Mouse (Mus musculus): Measurements from ENCODE around the gene Ccdc38.
A peak's percentile ranks its signal among the peaks of the same experiment; 100 is the strongest.
"Not testable (repeated sequence)": the region's sequence is repeated elsewhere in the genome, so short reads cannot be mapped to it uniquely, and the experiment has no call there.

The Ccdc38 gene

GRCm38 (mm10) chr10:93548991-93549390 lies 8.6 kb downstream of the Ccdc38 start:
- peak; percentile 18 to 54 for DNase-seq (ENCODE audit: low read depth in 1 of 2, low spot score in 2 of 2)

DNA sequence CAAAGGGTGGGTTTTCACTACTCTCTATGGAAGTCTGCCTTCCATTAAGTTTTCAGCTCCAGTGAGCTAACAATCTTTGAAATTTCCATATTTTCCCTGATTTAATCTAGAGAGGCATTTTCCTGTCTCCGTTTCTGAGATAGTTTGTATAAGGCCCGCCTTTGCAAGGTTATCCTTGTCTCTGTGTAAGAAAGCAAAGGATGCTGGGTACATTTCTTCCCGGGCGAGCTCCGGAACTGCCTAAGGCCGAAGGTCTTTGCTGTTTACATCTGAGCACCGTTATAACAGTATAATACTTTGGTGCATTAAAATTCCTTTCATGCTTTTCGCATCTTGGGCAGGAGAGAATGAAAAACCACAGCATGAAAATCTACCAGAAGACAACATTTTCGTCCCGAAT lies 9.4 kb downstream of the Ccdc38 start:
- DNase-seq (ENCODE audit: low read depth in 1 of 2, low spot score in 2 of 2), result no peak

DNA sequence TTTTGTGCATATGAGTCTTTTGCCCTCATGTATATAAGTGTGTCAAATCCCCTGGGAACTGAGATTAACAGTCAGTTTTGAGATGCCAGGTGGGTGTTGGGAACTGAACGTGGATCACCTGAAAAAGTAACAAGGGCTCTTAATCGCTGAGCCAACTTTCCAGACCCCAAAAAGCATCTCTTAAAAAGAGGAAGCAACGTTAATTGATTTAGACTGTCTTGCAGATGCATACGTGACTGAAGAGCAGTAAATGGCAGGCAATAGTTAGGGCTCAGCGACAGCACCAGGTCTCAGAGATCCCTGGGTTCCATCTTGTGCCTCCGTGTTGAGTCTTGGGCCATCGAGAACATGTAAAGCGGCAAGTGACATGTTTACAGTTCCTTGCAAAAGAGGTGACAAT lies 12.2 kb downstream of the Ccdc38 start:
- no peak for DNase-seq (ENCODE audit: low read depth in 1 of 2, low spot score in 2 of 2)

DNA sequence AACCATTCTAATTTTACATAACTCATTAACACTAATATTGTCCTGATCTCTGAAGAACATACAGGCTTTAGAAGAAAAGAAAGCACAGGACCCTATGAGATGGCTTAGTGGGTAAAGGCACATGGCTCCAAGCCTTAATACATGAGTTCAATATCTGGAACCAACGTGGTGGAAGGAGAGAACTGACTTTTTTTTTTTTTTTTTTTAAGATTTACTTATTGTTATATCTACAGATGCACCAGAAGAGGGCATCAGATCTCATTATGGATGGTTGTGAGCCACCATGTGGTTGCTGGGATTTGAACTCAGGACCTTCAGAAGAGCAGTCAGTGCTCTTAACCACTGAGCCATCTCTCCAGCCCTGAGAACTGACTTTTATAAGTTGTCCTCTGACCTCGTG lies 17.5 kb downstream of the Ccdc38 start:
- DNase-seq (ENCODE audit: low read depth in 1 of 2, low spot score in 2 of 2), result not testable (repeated sequence)

DNA sequence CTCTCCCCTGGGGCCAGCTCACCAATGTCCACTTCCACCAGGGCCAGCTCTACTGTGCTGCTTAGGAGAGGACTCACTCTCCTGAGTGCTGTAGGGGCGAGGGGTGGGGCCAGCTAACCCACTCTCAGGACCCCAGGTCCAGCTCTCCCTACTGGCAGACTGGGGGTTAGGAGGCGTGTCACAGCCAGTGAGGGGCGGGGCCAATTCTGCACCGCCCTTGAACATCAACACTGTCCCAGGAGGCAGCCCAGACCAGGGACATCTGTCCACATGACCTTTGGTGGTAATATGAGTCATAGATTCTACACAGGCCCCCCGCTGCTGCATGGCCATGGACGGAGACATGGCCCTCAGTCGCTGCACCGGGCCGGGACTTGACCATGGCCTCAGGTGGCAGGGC lies 19.4 kb downstream of the Ccdc38 start:
- DNase-seq (ENCODE audit: low read depth in 1 of 2, low spot score in 2 of 2), result no peak

GRCm38 (mm10) chr10:93564518-93565090 lies 24.2 kb downstream of the Ccdc38 start:
- DNase-seq (ENCODE audit: low read depth in 1 of 2, low spot score in 2 of 2), result no peak

- DNase-seq (ENCODE audit: low read depth in 1 of 2, low spot score in 2 of 2), result no peak
Measured at GRCm38 (mm10) chr10:93567066-93567465, 26.6 kb downstream of the Ccdc38 start.

DNA sequence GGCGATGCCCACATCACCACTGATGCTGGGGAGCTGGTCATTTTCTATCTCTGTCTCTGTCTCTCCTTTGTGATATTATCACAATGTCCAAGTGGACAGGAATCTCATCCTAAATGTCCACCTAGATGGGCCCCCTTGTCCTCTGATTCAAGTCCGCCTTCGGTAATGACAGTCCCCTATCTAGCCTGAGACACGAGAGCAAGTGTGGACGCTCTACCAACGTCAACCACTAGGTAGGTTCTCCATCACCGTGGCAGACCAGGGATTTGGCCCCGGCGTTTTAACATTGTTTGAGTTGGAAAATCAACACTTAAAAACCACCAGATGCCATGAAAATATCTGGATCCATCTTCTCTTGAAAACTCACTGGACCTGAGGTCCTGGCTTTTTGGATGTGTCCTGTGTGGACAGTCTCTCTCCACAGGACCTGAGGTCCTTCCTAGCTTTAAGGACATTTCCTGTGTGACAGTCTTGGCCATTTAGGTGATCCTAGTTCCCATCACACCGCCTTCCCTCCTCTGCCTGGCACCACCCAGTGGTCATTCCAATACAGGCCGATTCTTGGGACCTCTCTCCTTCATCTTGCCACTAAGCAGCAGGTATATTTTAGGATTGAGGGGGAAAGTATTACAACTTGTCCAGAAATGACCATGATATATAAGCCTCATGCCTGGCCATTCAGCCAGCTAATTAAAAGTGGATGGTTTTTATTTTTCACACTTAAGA lies 27.6 kb downstream of the Ccdc38 start:
- DNase-seq (ENCODE audit: low read depth in 1 of 2, low spot score in 2 of 2), result no peak

- no peak for DNase-seq (ENCODE audit: low read depth in 1 of 2, low spot score in 2 of 2)
Measured at GRCm38 (mm10) chr10:93568671-93569070, 28.2 kb downstream of the Ccdc38 start.

DNA sequence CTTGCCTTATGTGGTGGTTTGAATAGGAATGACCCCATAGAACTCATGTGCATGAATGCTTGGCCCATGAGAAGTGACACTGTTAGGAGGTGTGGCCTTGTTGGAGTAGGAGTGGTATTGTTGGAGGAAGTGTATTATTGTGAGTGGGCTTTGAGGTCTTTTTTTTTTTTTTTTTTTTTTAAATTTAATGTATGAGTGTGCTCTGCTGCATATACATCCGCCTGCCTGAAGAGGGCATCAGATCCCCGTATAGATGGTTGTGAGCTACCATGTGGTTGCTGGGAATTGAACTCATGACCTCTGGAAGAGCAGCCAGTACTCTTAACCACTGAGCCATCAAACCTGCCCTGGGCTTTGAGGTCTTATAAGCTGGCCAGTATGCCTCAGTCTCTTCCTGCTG lies 31.8 kb downstream of the Ccdc38 start:
- no peak for DNase-seq (ENCODE audit: low read depth in 1 of 2, low spot score in 2 of 2)

- no peak for DNase-seq (ENCODE audit: low read depth in 1 of 2, low spot score in 2 of 2)
Measured at GRCm38 (mm10) chr10:93574966-93575365, 34.5 kb downstream of the Ccdc38 start.

- DNase-seq (ENCODE audit: low read depth in 1 of 2, low spot score in 2 of 2), result no peak
Measured at GRCm38 (mm10) chr10:93575960-93576359, 35.5 kb downstream of the Ccdc38 start.

GRCm38 (mm10) chr10:93577271-93577886 lies 36.9 kb downstream of the Ccdc38 start:
- DNase-seq (ENCODE audit: low read depth in 1 of 2, low spot score in 2 of 2), result peak; percentile 19 to 29

- no peak for DNase-seq (ENCODE audit: low read depth in 1 of 2, low spot score in 2 of 2)
Measured at GRCm38 (mm10) chr10:93588796-93589195, 48.4 kb downstream of the Ccdc38 start.

DNA sequence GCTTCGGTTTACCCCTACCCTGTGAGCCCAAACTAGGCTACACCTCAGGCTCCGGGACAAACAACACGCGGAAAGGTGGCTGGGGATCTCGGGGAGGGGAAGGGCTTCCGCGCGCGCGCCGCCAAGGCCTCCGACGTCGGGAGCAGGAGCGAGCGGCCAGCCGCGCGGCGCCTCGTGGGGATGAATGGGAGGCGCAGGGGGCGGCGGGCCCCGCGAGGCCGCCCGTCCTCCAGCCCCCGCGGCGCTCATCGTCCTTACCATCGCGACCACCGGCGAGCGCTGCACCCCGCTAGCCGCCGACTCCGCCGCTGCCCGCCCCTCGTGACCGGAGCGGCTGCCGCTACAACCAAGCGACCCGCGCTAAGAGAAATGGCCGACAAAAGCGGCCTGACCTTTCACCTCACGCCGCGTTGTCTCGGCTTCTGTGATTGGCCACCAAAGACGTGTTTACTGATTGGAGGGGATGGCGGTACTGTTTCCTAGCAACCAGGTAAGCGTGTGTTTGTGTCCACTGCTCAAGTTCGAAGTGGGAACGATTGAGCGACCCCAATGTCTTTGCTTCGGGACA lies 48.9 kb downstream of the Ccdc38 start, which contains the start of gene Snrpf:
Gene Snrpf, minus strand, starts transcription at position 426 of the 568 bp plus-strand sequence.
- DNase-seq (ENCODE audit: low read depth in 1 of 2, low spot score in 2 of 2), result peak; percentile 61 to 78

DNA sequence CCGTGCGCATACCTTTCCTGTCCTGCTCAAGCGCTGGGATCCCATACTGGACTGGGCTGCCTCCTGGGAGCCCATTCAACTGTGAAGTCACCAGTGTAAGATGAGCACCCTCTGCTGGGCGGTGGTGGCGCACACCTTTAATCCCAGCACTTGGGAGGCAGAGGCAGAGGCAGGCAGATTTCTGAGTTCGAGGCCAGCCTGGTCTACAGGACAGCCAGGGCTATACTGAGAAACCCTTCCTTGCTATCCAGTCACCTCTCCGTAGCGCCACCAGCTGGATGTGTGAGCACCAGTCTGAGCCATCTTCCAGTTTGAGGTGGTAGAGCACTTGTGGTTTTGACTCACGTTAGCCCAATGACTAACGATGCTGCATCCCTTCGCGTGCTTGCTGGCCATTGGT lies 52.0 kb downstream of the Ccdc38 start:
- no peak for DNase-seq (ENCODE audit: low read depth in 1 of 2, low spot score in 2 of 2)

GRCm38 (mm10) chr10:93594022-93594482 lies 53.6 kb downstream of the Ccdc38 start:
- DNase-seq (ENCODE audit: low read depth in 1 of 2, low spot score in 2 of 2), result peak in 1 of 2 experiments; percentile 53

DNA sequence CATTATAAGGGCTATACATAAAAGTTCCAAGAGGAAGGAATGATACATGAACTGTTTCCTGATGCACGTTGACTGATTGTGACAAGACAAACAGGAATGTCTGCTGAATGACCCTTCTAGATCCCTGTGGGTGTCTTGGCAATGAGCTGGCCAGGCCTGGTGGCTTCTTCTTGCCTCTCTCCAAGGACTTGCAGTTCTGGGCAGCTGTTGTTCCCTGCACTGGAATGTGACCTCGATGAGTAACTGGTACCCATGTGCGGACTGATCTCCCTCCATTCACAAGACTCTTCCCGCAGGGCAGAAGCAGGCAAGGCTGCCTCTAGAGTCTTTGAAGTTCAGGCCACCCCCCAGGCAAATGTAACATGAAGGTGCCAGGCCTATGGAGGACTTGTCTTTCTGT lies 55.4 kb downstream of the Ccdc38 start:
- DNase-seq (ENCODE audit: low read depth in 1 of 2, low spot score in 2 of 2), result no peak

DNA sequence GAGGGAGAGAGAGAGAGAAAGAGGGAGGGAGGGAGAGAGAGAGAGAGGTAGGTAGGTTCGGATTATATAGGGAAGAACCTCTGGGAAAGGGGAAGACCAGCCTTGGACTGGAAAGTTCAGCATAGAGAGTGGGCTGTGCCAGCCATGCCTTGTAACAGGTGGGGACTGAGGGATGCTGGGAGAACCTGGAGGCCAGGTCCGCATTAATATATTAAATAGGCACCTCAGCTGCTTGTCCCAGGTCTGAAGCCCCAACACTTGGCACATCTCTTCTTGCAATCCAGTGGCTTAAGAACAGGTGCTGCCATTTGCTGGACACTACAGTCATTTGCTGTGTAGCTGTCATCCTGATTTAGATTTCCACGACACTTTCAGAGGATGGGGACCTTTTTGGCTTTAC lies 56.2 kb downstream of the Ccdc38 start:
- DNase-seq (ENCODE audit: low read depth in 1 of 2, low spot score in 2 of 2), result no peak

DNA sequence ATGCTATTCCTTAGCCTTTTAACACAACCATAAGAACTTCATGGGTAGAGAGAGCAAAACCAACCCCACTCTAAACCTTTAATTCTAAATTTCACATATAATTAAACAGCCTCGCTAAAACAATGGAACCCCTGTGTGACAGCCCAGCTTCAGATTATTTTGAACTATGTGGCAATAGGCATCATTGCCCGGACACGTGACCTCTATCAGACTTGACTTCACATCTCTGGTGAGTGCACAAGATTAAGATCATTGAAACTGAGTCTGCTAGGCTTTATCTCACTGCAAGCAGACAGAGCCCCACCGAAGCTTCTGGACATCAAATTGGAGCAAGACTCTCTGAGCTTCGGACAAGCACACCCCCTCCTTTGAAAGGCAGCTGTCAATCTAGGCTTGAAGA lies 61.9 kb downstream of the Ccdc38 start:
- DNase-seq (ENCODE audit: low read depth in 1 of 2, low spot score in 2 of 2), result no peak

DNA sequence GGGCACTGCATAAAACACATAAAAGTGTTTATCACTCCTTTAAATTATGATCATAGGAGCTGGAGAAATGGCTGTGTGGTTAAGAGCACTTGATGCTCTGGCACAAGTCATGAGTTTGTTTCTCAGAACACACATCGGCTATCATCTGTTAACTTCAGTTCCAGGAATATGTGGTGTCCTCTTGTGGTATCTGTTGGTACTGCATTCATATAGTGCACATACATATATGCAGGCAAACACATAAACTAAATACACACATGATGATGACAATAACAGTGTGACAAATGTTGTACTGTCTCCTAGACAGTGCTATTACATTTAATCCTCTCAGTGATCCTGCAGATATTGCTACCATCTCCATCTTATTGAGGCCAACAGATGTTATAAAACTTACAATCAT lies 62.8 kb downstream of the Ccdc38 start:
- DNase-seq (ENCODE audit: low read depth in 1 of 2, low spot score in 2 of 2), result no peak

- no peak for DNase-seq (ENCODE audit: low read depth in 1 of 2, low spot score in 2 of 2)
Measured at GRCm38 (mm10) chr10:93606326-93606725, 65.9 kb downstream of the Ccdc38 start.

All from monocyte, adult 2 months (primary cell).